Mouse (Mus musculus): Measurements from ENCODE around the gene Snapc3. TPM values are rescaled to one million over a fixed set of nuclear protein-coding genes. Genes with fewer than 3 reads are reported as not detected.
"Not testable (repeated sequence)": the region's sequence is repeated elsewhere in the genome, so short reads cannot be mapped to it uniquely, and the experiment has no call there.

Gene Snapc3
- total and polyA plus RNA-seq, 2 experiments, result 5.2 to 11.5 TPM

- Histone ChIP-seq H3K27ac (replicated peaks; ENCODE audit: insufficient read depth, low read depth, low read length) (peak within 1 kb of the TSS; percentile 84), H3K9ac (ENCODE audit: low read depth, low read length) (peak within 1 kb of the TSS; percentile 90), H3K27me3 (ENCODE audit: control insufficient read depth, insufficient read depth, low read length) (no peaks in the 10 kb centered on the region), H3K4me1 (ENCODE audit: control insufficient read depth, insufficient read depth, low read length) (no peaks in the 10 kb centered on the region), H3K36me3 (ENCODE audit: control insufficient read depth, insufficient read depth, low read length) (peaks cover 10% of the 10 kb centered on the region; the same call in 1 of the 2 replicates), H3K79me2 (ENCODE audit: control insufficient read depth, insufficient read depth, low read length) (no peaks in the 10 kb centered on the region), H3K4me3 (ENCODE audit: insufficient read depth, low read depth, low read length) (peak within 1 kb of the TSS; percentile 63)
- peak; percentile 55 for DNase-seq (ENCODE audit: extremely low read depth, low read depth, low spot score)
- WGBS, result 2% methylated on average over 69 of the region's 86 CpGs
- TF ChIP-seq CTCF (IDR thresholded peaks at IDR 0.05; ENCODE audit: low read depth, low read length) (peak; percentile 35; the same call in 1 of the 2 replicates), POLR2A (IDR thresholded peaks at IDR 0.05; ENCODE audit: extremely low read depth, insufficient read depth, low read length) (0 out of 2 replicates have a peak, but pooled peaks have one; percentile 29)
Observed at GRCm38 (mm10) chr4:83486117-83486901, 68.8 kb downstream of the Snapc3 start, which contains the start of gene Psip1. TSS of gene Psip1 (minus strand) at chr4:83486459.

- Histone ChIP-seq H3K9ac (ENCODE audit: low read depth, low read length) (no peak overlapping the region), H3K4me3 (ENCODE audit: insufficient read depth, low read depth, low read length) (no peak overlapping the region)
- WGBS, result 73% methylated on average over 5 of the region's 5 CpGs
Observed at GRCm38 (mm10) chr4:83489121-83489520, 71.6 kb downstream of the Snapc3 start.

GRCm38 (mm10) chr4:83493112-83493511 is 75.6 kb downstream of the Snapc3 start:
- Histone ChIP-seq H3K79me2 (ENCODE audit: control insufficient read depth, insufficient read depth, low read length) (no peaks in the 10 kb centered on the region), H3K27ac (replicated peaks; ENCODE audit: insufficient read depth, low read depth, low read length) (no peak overlapping the region), H3K36me3 (ENCODE audit: control insufficient read depth, insufficient read depth, low read length) (no peaks in the 10 kb centered on the region), H3K4me1 (ENCODE audit: control insufficient read depth, insufficient read depth, low read length) (no peaks in the 10 kb centered on the region), H3K27me3 (ENCODE audit: control insufficient read depth, insufficient read depth, low read length) (no peaks in the 10 kb centered on the region), H3K9ac (ENCODE audit: low read depth, low read length) (no peak overlapping the region), H3K4me3 (ENCODE audit: insufficient read depth, low read depth, low read length) (no peak overlapping the region)
- WGBS, result 95% methylated on average over 1 of the region's 1 CpGs
- TF ChIP-seq CTCF (IDR thresholded peaks at IDR 0.05; ENCODE audit: low read depth, low read length), result no peak
- TF ChIP-seq POLR2A (IDR thresholded peaks at IDR 0.05; ENCODE audit: extremely low read depth, insufficient read depth, low read length), result no peak
- DNase-seq (ENCODE audit: extremely low read depth, low read depth, low spot score), result no peak

More at GRCm38 (mm10) chr4:83489121-83489520, 71.6 kb downstream of the Snapc3 start:
- no peaks in the 10 kb centered on the region for H3K27me3 ChIP-seq (ENCODE audit: control insufficient read depth, insufficient read depth, low read length)
- no peaks in the 10 kb centered on the region for H3K79me2 ChIP-seq (ENCODE audit: control insufficient read depth, insufficient read depth, low read length)
- DNase-seq (ENCODE audit: extremely low read depth, low read depth, low spot score), result no peak
- no peaks in the 10 kb centered on the region; the same call in 1 of the 2 replicates for H3K36me3 ChIP-seq (ENCODE audit: control insufficient read depth, insufficient read depth, low read length)
- no peak overlapping the region for H3K27ac ChIP-seq (replicated peaks; ENCODE audit: insufficient read depth, low read depth, low read length)
- TF ChIP-seq CTCF (IDR thresholded peaks at IDR 0.05; ENCODE audit: low read depth, low read length) (no peak), POLR2A (IDR thresholded peaks at IDR 0.05; ENCODE audit: extremely low read depth, insufficient read depth, low read length) (no peak)
- H3K4me1 ChIP-seq (ENCODE audit: control insufficient read depth, insufficient read depth, low read length), result no peaks in the 10 kb centered on the region

- not testable (repeated sequence) for H3K27me3 ChIP-seq (ENCODE audit: control insufficient read depth, insufficient read depth, low read length); H3K27ac ChIP-seq (replicated peaks; ENCODE audit: insufficient read depth, low read depth, low read length); DNase-seq (ENCODE audit: extremely low read depth, low read depth, low spot score); H3K4me3 ChIP-seq (ENCODE audit: insufficient read depth, low read depth, low read length); H3K9ac ChIP-seq (ENCODE audit: low read depth, low read length); H3K36me3 ChIP-seq (ENCODE audit: control insufficient read depth, insufficient read depth, low read length); H3K4me1 ChIP-seq (ENCODE audit: control insufficient read depth, insufficient read depth, low read length); H3K79me2 ChIP-seq (ENCODE audit: control insufficient read depth, insufficient read depth, low read length)
- WGBS, result 93% methylated on average over 5 of the region's 5 CpGs
Observed at GRCm38 (mm10) chr4:83497013-83497412, 79.5 kb downstream of the Snapc3 start.

- Histone ChIP-seq H3K79me2 (ENCODE audit: control insufficient read depth, insufficient read depth, low read length) (no peaks in the 10 kb centered on the region), H3K36me3 (ENCODE audit: control insufficient read depth, insufficient read depth, low read length) (no peaks in the 10 kb centered on the region), H3K4me3 (ENCODE audit: insufficient read depth, low read depth, low read length) (no peak overlapping the region), H3K27me3 (ENCODE audit: control insufficient read depth, insufficient read depth, low read length) (no peaks in the 10 kb centered on the region), H3K4me1 (ENCODE audit: control insufficient read depth, insufficient read depth, low read length) (no peaks in the 10 kb centered on the region), H3K9ac (ENCODE audit: low read depth, low read length) (no peak overlapping the region), H3K27ac (replicated peaks; ENCODE audit: insufficient read depth, low read depth, low read length) (no peak overlapping the region)
- no peak for DNase-seq (ENCODE audit: extremely low read depth, low read depth, low spot score)
- 18% methylated on average over 22 of the region's 22 CpGs for WGBS
- TF ChIP-seq POLR2A (IDR thresholded peaks at IDR 0.05; ENCODE audit: extremely low read depth, insufficient read depth, low read length) (no peak), CTCF (IDR thresholded peaks at IDR 0.05; ENCODE audit: low read depth, low read length) (no peak)
Observed at GRCm38 (mm10) chr4:83500154-83501036, 82.9 kb downstream of the Snapc3 start.
